Mouse (Mus musculus) large intestine, adult 2 months (tissue): ENCODE results near the gene Gm44596. TPM values are rescaled to one million over a fixed set of nuclear protein-coding genes. Genes with fewer than 3 reads are reported as not detected.
A peak's percentile ranks its signal among the peaks of the same experiment; 100 is the strongest.

Experiments
- DNase-seq: peaks from one replicate; pipeline ENCODE4 v3.0.0-alpha.2; 2012; ENCODE audit warnings: low read depth, low spot score
- WGBS: fragments of 180-500 bp; shearing (Covaris S2); methylation state at CpG from one replicate; pipeline ENCODE4 v1.1.7; 2018; 5-methylcytosine and 5-hydroxymethylcytosine counted together
- polyA plus RNA-seq: library from polyadenylated mRNA; depleted of rRNA; stranded (reverse); fragments of >200 nt; gene quantifications from 2 replicates; pipeline ENCODE4 v1.2.3, GENCODE M21; 2012; rRNA removed

The Gm44596 gene
- not detected in 2 replicates for polyA plus RNA-seq

- no peak for DNase-seq
- WGBS: 56% methylated on average over 6 of the region's 6 CpGs
These were observed at the start of gene Gm44596, which contains the start of gene Tex52 for GRCm38 (mm10) chr6:128375192-128375591. TSS of gene Gm44596 (plus strand) at chr6:128375503. TSS of gene Tex52 (plus strand) at chr6:128375456.

- DNase-seq: peak; percentile 54
- 16% methylated on average over 12 of the region's 12 CpGs for WGBS
These were observed 40.7 kb upstream of the Gm44596 start for GRCm38 (mm10) chr6:128334397-128335124.

- no peak for DNase-seq
- WGBS: 63% methylated on average over 7 of the region's 7 CpGs
These were observed 37.8 kb upstream of the Gm44596 start for GRCm38 (mm10) chr6:128337467-128337866.

- 38% methylated on average over 5 of the region's 5 CpGs for WGBS
- DNase-seq: no peak
These were observed 36.4 kb upstream of the Gm44596 start for GRCm38 (mm10) chr6:128338876-128339275.

- DNase-seq: no peak
- 85% methylated on average over 11 of the region's 11 CpGs for WGBS
These were observed 33.2 kb upstream of the Gm44596 start for GRCm38 (mm10) chr6:128341956-128342723.

GRCm38 (mm10) chr6:128345623-128346022, 29.7 kb upstream of the Gm44596 start:
- DNase-seq: no peak
- WGBS: 77% methylated on average over 10 of the region's 10 CpGs

GRCm38 (mm10) chr6:128346782-128347181, 28.5 kb upstream of the Gm44596 start:
- WGBS: 72% methylated on average over 6 of the region's 6 CpGs
- no peak for DNase-seq

GRCm38 (mm10) chr6:128349711-128350110, 25.6 kb upstream of the Gm44596 start:
- WGBS: 55% methylated on average over 7 of the region's 7 CpGs
- DNase-seq: no peak

- WGBS: 76% methylated on average over 3 of the region's 3 CpGs
- DNase-seq: no peak
These were observed 21.2 kb upstream of the Gm44596 start for GRCm38 (mm10) chr6:128354140-128354539.

- WGBS: under 1% methylated on average over 28 of the region's 28 CpGs
- no peak for DNase-seq
These were observed 20.1 kb upstream of the Gm44596 start for GRCm38 (mm10) chr6:128355201-128355681.

GRCm38 (mm10) chr6:128355726-128356416, 19.4 kb upstream of the Gm44596 start, which contains the start of gene Tulp3:
TSS of gene Tulp3 (minus strand) at chr6:128355851.
- under 1% methylated on average over 42 of the region's 42 CpGs for WGBS
- peak; percentile 43 for DNase-seq

- no peak for DNase-seq
- WGBS: 42% methylated on average over 2 of the region's 2 CpGs
These were observed 16.3 kb upstream of the Gm44596 start for GRCm38 (mm10) chr6:128358999-128359398.

- 11% methylated on average over 9 of the region's 9 CpGs for WGBS
These were observed 13.4 kb upstream of the Gm44596 start for GRCm38 (mm10) chr6:128361901-128362300.

GRCm38 (mm10) chr6:128362381-128363006, 12.8 kb upstream of the Gm44596 start, which contains the start of the genes Rhno1 and Foxm1:
TSS of gene Rhno1 (minus strand) at chr6:128362911.
TSS of gene Foxm1 (plus strand) at chr6:128362967.
- WGBS: under 1% methylated on average over 70 of the region's 76 CpGs
- peak; percentile 47 for DNase-seq

More at GRCm38 (mm10) chr6:128361901-128362300, 13.4 kb upstream of the Gm44596 start:
- no peak for DNase-seq

GRCm38 (mm10) chr6:128363007-128363825, 12.1 kb upstream of the Gm44596 start:
- DNase-seq: no peak
- 3% methylated on average over 46 of the region's 46 CpGs for WGBS

GRCm38 (mm10) chr6:128364721-128365120, 10.6 kb upstream of the Gm44596 start:
- 61% methylated on average over 6 of the region's 6 CpGs for WGBS
- DNase-seq: no peak

GRCm38 (mm10) chr6:128366466-128366865, 8.8 kb upstream of the Gm44596 start:
- no peak for DNase-seq
- WGBS: 91% methylated on average over 5 of the region's 5 CpGs

GRCm38 (mm10) chr6:128370040-128370439, 5.3 kb upstream of the Gm44596 start:
- WGBS: 93% methylated on average over 5 of the region's 5 CpGs
- DNase-seq: no peak
